Mouse (Mus musculus) liver, postnatal 0 days (tissue): ENCODE measurements at regions not wholly inside any gene's neighbourhood (a gene's known extent, or its start where the extent isn't known, plus 50 kb on each side); places are given as distances from the start of the nearest gene placed in this dataset.

Experiments used
- CTCF ChIP-seq: sonication (generic); IDR thresholded peaks from 2 replicates; pipeline ENCODE4 v1.5.1; 2016; ENCODE audit warnings: antibody characterized with exemption, low read depth
- EP300 ChIP-seq: IDR thresholded peaks from 2 replicates; pipeline ENCODE4 v1.6.1; 2016; ENCODE audit warnings: antibody characterized with exemption, low read depth, mild to moderate bottlenecking

- no peak for TF ChIP-seq CTCF
- TF ChIP-seq EP300 = 0 out of 2 replicates have a peak, but pooled peaks have one; percentile 14
These were observed 84.5 kb downstream of the Nfkbiz start for GRCm38 (mm10) chr16:55754092-55754763.
